In the genomic region with DNA sequence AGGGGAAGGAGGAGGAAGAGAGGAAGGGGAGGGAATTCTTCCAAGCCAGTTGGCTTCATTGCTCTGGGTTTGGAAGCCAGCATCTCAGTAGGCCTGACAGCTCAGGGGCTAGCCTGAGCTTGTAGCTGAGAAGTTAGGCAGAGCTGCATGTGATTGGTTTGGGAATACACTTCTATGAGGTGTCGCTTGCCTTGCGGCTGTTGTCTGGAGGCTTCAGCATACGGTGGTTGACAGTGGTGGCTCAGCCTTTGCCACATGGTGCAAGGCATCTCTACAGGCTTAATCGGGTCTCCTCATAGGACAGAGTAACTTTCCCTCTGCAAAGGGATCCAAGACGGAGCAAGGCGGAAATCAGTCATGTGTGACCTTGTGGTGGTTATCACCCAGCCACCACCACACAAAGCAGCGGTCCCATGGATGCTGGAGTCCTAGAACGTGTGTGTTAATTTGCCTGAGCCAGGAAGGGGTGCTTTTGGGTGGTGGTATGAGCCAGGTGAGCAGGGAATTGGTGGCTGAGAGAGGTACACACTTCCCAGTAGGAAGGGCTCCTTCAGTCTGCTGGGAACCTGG, we compare ENCODE assay signal across 20 mouse cellular contexts. TPM values are rescaled to one million over a fixed set of nuclear protein-coding genes. Genes with fewer than 3 reads are reported as not detected.
DNase-seq lines count a peak whose midpoint lies in the region; ATAC-seq and TF ChIP-seq lines count a peak whose summit lies in the region.
"Had no signal": no experiment of that assay in that cellular context is flagged by ENCODE, and none has a peak within 500 bp of the region (broad histone marks: within the 10 kb centered on the region; RNA-seq: fewer than 3 reads in every experiment).

No protein-coding gene starts in this region.

- no peak for DNase-seq in heart, embryonic 10.5 days (ENCODE audit: low spot score)
- DNase-seq in heart, adult 2 months, result no peak
- peak; percentile 72 for DNase-seq in CH12.LX (ENCODE audit: extremely low read depth)
- DNase-seq in embryonic facial prominence, embryonic 10.5 days (ENCODE audit: low spot score), result no peak
- DNase-seq in limb, embryonic 10.5 days (ENCODE audit: low spot score), result no peak
- DNase-seq in cerebellum, adult 11 months, result no peak
- DNase-seq: adrenal gland, postnatal 14 days; cerebellum, adult 2 months; cerebellum, postnatal 10 days; embryo, embryonic 11 days; gastrocnemius, postnatal 36 days; heart, postnatal 36 days; kidney, adult 2 months had no signal

- ATAC-seq in activated CD4-positive, CD25-positive, alpha-beta regulatory T cell, adult 4 months, result no peak
- ATAC-seq: forebrain, embryonic 15.5 days; hindbrain, postnatal 0 days; intestine, embryonic 15.5 days had no signal

- peaks cover under 1% of the 10 kb centered on the region; the same call in 1 of the 2 replicates for H3K9me3 ChIP-seq in heart, embryonic 10.5 days
- H3K9me3 ChIP-seq in CH12.LX (replicated peaks; ENCODE audit: low read length), result no peaks in the 10 kb centered on the region
- H3K9me3 ChIP-seq in embryonic facial prominence, embryonic 10.5 days, result peaks cover 7% of the 10 kb centered on the region; the same call in 1 of the 2 replicates
- H3K9me3 ChIP-seq in limb, embryonic 10.5 days (replicated peaks), result no peaks in the 10 kb centered on the region
- H3K9me3 ChIP-seq: embryonic facial prominence, embryonic 13.5 days; forebrain, embryonic 15.5 days; hindbrain, embryonic 12.5 days; intestine, embryonic 15.5 days had no signal

- no peak overlapping the region for H3K9ac ChIP-seq in heart, adult 2 months (ENCODE audit: low read depth, low read length)
- peak overlapping the region; percentile 44 for H3K9ac ChIP-seq in CH12.LX (ENCODE audit: insufficient read depth, low read depth)
- H3K9ac ChIP-seq: embryonic facial prominence, embryonic 13.5 days; forebrain, embryonic 15.5 days; hindbrain, embryonic 12.5 days; intestine, embryonic 15.5 days had no signal

- no peak for TF ChIP-seq POLR2A in heart, adult 2 months (IDR thresholded peaks at IDR 0.05; ENCODE audit: insufficient read depth, low read depth, low read length)
- no peak; the same call in 1 of the 2 replicates for TF ChIP-seq POLR2A in CH12.LX (IDR thresholded peaks at IDR 0.05; ENCODE audit: low read depth, low read length)

- dilution Hi-C loops in CH12.LX (cut with MboI; ENCODE audit: extremely low pct_ligation_motif_present, extremely low pct_unique_long_range_greater_than_20kb, low sequenced_read_pairs), result no loop called here

- peaks cover 51% of the 10 kb centered on the region for H3K4me1 ChIP-seq in heart, embryonic 10.5 days
- H3K4me1 ChIP-seq in heart, adult 2 months (ENCODE audit: control insufficient read depth, insufficient read depth, low read length), result peaks cover 28% of the 10 kb centered on the region
- H3K4me1 ChIP-seq in CH12.LX (ENCODE audit: control insufficient read depth in 1 of 2, insufficient read depth in 2 of 2), result peaks cover 80 to 98% of the 10 kb centered on the region in 2 experiments
- H3K4me1 ChIP-seq in embryonic facial prominence, embryonic 10.5 days, result peaks cover 64% of the 10 kb centered on the region
- peaks cover 49% of the 10 kb centered on the region for H3K4me1 ChIP-seq in limb, embryonic 10.5 days

- TF ChIP-seq RAD21 in CH12.LX (IDR thresholded peaks at IDR 0.05; ENCODE audit: low read depth, low read length), result no peak; the same call in 1 of the 2 replicates

- TF ChIP-seq EP300 in heart, adult 2 months (IDR thresholded peaks at IDR 0.05; ENCODE audit: insufficient read depth, low read depth, low read length), result no peak
- no peak; the same call in 1 of the 2 replicates for TF ChIP-seq EP300 in CH12.LX (IDR thresholded peaks at IDR 0.05; ENCODE audit: low read length)

- peak overlapping the region; percentile 30; the same call in 1 of the 2 replicates for H3K4me2 ChIP-seq in CH12.LX (ENCODE audit: insufficient read depth, low read depth, poor library complexity, severe bottlenecking)
- H3K4me2 ChIP-seq: embryonic facial prominence, embryonic 13.5 days; forebrain, embryonic 15.5 days; heart, embryonic 11.5 days; hindbrain, embryonic 12.5 days; intestine, embryonic 15.5 days had no signal

- H3K27me3 ChIP-seq in heart, embryonic 10.5 days (ENCODE audit: insufficient read depth, poor library complexity, severe bottlenecking), result peaks cover 3% of the 10 kb centered on the region; the same call in 1 of the 2 replicates
- H3K27me3 ChIP-seq in heart, adult 2 months (ENCODE audit: control insufficient read depth, insufficient read depth, low read length), result no peaks in the 10 kb centered on the region
- H3K27me3 ChIP-seq in CH12.LX (replicated peaks), result no peaks in the 10 kb centered on the region
- no peaks in the 10 kb centered on the region for H3K27me3 ChIP-seq in embryonic facial prominence, embryonic 10.5 days (replicated peaks; ENCODE audit: low read depth, poor library complexity, severe bottlenecking)
- no peaks in the 10 kb centered on the region for H3K27me3 ChIP-seq in limb, embryonic 10.5 days (ENCODE audit: low read depth, poor library complexity, severe bottlenecking)
- H3K27me3 ChIP-seq: embryonic facial prominence, embryonic 13.5 days; forebrain, embryonic 15.5 days; hindbrain, embryonic 12.5 days; intestine, embryonic 15.5 days had no signal

- no peaks in the 10 kb centered on the region for H3K79me2 ChIP-seq in heart, adult 2 months (replicated peaks; ENCODE audit: control insufficient read depth, insufficient read depth, low read length)
- H3K79me2 ChIP-seq in CH12.LX (replicated peaks; ENCODE audit: control insufficient read depth, extremely low read depth, insufficient read depth, poor library complexity, severe bottlenecking), result no peaks in the 10 kb centered on the region

- no peak for TF ChIP-seq CTCF in heart, adult 2 months (IDR thresholded peaks at IDR 0.05)
- TF ChIP-seq CTCF in CH12.LX (conservative IDR thresholded peaks at IDR 0.05 in 1 of 2, IDR thresholded peaks at IDR 0.05 in 1 of 2; ENCODE audit: low read depth in 2 of 2, low read length in 2 of 2), result no peak

- peak overlapping the region; percentile 42; the same call in 1 of the 2 replicates for H3K27ac ChIP-seq in heart, embryonic 10.5 days
- H3K27ac ChIP-seq in heart, adult 2 months, result no peak overlapping the region
- peak overlapping the region; percentile 99 for H3K27ac ChIP-seq in CH12.LX (ENCODE audit: insufficient read depth, low read depth)
- peak overlapping the region; percentile 52 for H3K27ac ChIP-seq in embryonic facial prominence, embryonic 10.5 days (replicated peaks)
- H3K27ac ChIP-seq in limb, embryonic 10.5 days, result peak overlapping the region; percentile 70; the same call in 1 of the 2 replicates
- H3K27ac ChIP-seq: forebrain, embryonic 15.5 days; hindbrain, embryonic 12.5 days; hindbrain, postnatal 0 days; intestine, embryonic 15.5 days had no signal

- no peak overlapping the region for H3K4me3 ChIP-seq in heart, embryonic 10.5 days
- H3K4me3 ChIP-seq in heart, adult 2 months, result no peak overlapping the region
- peak overlapping the region in 2 of 3 experiments; percentile 8 to 14 for H3K4me3 ChIP-seq in CH12.LX (replicated peaks in 1 of 3; ENCODE audit: low read depth in 2 of 3, low read length in 2 of 3, poor library complexity in 1 of 3)
- no peak overlapping the region for H3K4me3 ChIP-seq in embryonic facial prominence, embryonic 10.5 days
- no peak overlapping the region for H3K4me3 ChIP-seq in limb, embryonic 10.5 days
- H3K4me3 ChIP-seq: embryonic facial prominence, embryonic 13.5 days; forebrain, embryonic 15.5 days; hindbrain, embryonic 12.5 days; intestine, embryonic 15.5 days had no signal

- 82% methylated on average over 8 of the region's 8 CpGs for WGBS in heart, embryonic 10.5 days
- 92% methylated on average over 8 of the region's 8 CpGs for WGBS in heart, adult 2 months
- 88% methylated on average over 8 of the region's 8 CpGs for WGBS in embryonic facial prominence, embryonic 10.5 days
- 94% methylated on average over 8 of the region's 8 CpGs for WGBS in limb, embryonic 10.5 days

- intact Hi-C loops in heart, adult 2 months (cut with DNase I), result no loop called here

- H3K36me3 ChIP-seq in heart, embryonic 10.5 days, result peaks cover under 1% of the 10 kb centered on the region; the same call in 1 of the 2 replicates
- H3K36me3 ChIP-seq in heart, adult 2 months (ENCODE audit: control insufficient read depth, insufficient read depth, low read length), result no peaks in the 10 kb centered on the region
- no peaks in the 10 kb centered on the region for H3K36me3 ChIP-seq in CH12.LX (replicated peaks in 1 of 2; ENCODE audit: control insufficient read depth in 1 of 2, insufficient read depth in 1 of 2, low read length in 1 of 2)
- 0 out of 2 replicates have a peak, but pooled peaks cover 4% of the 10 kb centered on the region for H3K36me3 ChIP-seq in embryonic facial prominence, embryonic 10.5 days (replicated peaks)
- no peaks in the 10 kb centered on the region for H3K36me3 ChIP-seq in limb, embryonic 10.5 days
- H3K36me3 ChIP-seq: embryonic facial prominence, embryonic 13.5 days; forebrain, embryonic 15.5 days; hindbrain, embryonic 12.5 days; intestine, embryonic 15.5 days had no signal

- in situ Hi-C loops in CH12.LX (cut with MboI; ENCODE audit: low pct_ligation_motif_present, low pct_unique_long_range_greater_than_20kb, low sequenced_read_pairs), result loop anchor here (5.0 kb wide), 1 partner anchor 83 kb away; no protein-coding TSS in a partner anchor

TF ChIP-seq in CH12.LX, 34 proteins besides CTCF, POLR2A, EP300 and RAD21 (continues in another document):
- 0 out of 2 replicates have a peak, but pooled peaks have one; percentile 31 for TF ChIP-seq MAZ (IDR thresholded peaks at IDR 0.05; ENCODE audit: low read depth, low read length)
- TF ChIP-seq BHLHE40 (IDR thresholded peaks at IDR 0.05; ENCODE audit: low read depth, low read length), result peak; percentile 28; the same call in 1 of the 2 replicates
- 0 out of 2 replicates have a peak, but pooled peaks have one; percentile 14 for TF ChIP-seq HCFC1 (IDR thresholded peaks at IDR 0.05; ENCODE audit: low read depth, low read length)
- no peak for TF ChIP-seq ETS1 (conservative IDR thresholded peaks at IDR 0.05; ENCODE audit: low read depth, low read length)
- TF ChIP-seq GABPA (IDR thresholded peaks at IDR 0.05; ENCODE audit: insufficient replicate concordance, low read depth, low read length), result no peak
- peak; percentile 14; the same call in 1 of the 2 replicates for TF ChIP-seq SMC3 (IDR thresholded peaks at IDR 0.05; ENCODE audit: low read depth, low read length)
- no peak for TF ChIP-seq UBTF (IDR thresholded peaks at IDR 0.05; ENCODE audit: low read depth, low read length)

RNA-seq across cellular contexts. Expression of gene Sik1, which starts 25.0 kb away (rescaled TPM):
- polyA plus RNA-seq in heart, embryonic 10.5 days (2016; fragmentation: Nextera tagmentation; extraction: Ambion mirVana), result 20.9 and 22.0 TPM in 2 replicates
- total RNA-seq in heart, adult 2 months (2021), result 10 to 100 TPM; 39.6 to 62.7 TPM
- 15.4 and 21.0 TPM in 2 replicates for polyA plus RNA-seq in heart, adult 2 months (2012; rRNA removed)
- total RNA-seq in CH12.LX (2012; rRNA removed), result 56.7 and 56.9 TPM in 2 replicates
- 16.0 and 17.1 TPM in 2 replicates for total RNA-seq in CH12.LX (2014; rRNA removed)
- polyA plus RNA-seq in CH12.LX (2012; ENCODE audit: insufficient read length, low read depth), result 27.7 and 36.7 TPM in 2 replicates
- polyA plus RNA-seq in embryonic facial prominence, embryonic 10.5 days (2016; fragmentation: Nextera tagmentation; extraction: Ambion mirVana), result 12.7 and 15.5 TPM in 2 replicates
- polyA plus RNA-seq in limb, embryonic 10.5 days (2016; fragmentation: Nextera tagmentation; extraction: Ambion mirVana), result 10.3 and 13.4 TPM in 2 replicates
- polyA plus RNA-seq in activated CD4-positive, CD25-positive, alpha-beta regulatory T cell, adult 4 months (2017; shearing (Covaris generic)), result 1 to 10 TPM; 3.2 to 4.1 TPM

Comparison
In these comparisons a context has a peak if more than half of its experiments do, and no peak if none do; other contexts are left out.
1. H3K4me3 ChIP-seq: peak in CH12.LX (2 of 3); none in heart, embryonic 10.5 days (single experiment), heart, adult 2 months (single experiment), embryonic facial prominence, embryonic 10.5 days (single experiment) and limb, embryonic 10.5 days (single experiment).